Mouse (Mus musculus): Measurements from ENCODE around the gene Gstp2. TPM values are rescaled to one million over a fixed set of nuclear protein-coding genes. Genes with fewer than 3 reads are reported as not detected.
"Not testable (repeated sequence)": the region's sequence is repeated elsewhere in the genome, so short reads cannot be mapped to it uniquely, and the experiment has no call there.

The Gstp2 gene
- polyA plus RNA-seq, 1 experiment from 2014 or later = 35.8 TPM

DNA sequence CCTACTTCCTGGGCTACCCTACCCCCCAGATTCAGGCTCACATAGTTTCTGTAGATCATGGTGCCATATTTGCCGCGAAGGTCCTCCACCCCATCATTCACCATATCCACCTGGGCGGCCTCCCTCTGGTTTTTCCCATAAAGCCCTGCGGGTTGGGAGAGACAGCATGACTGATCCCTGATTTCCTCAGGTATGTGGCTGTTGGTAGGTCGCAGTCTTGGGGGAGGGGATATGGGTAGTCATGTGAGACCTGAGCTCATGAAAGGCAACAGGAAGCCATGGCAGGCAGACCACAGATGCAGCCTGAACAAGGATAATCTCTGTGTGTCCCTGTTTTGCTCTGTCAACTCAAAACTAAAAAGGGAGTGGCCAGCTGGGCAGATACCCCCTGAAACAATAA, 4.9 kb downstream of the Gstp2 start:
- not testable (repeated sequence) for H3K36me3 ChIP-seq; H3K27me3 ChIP-seq (replicated peaks); ATAC-seq; H3K4me2 ChIP-seq (replicated peaks); H3K4me3 ChIP-seq (replicated peaks); H3K9me3 ChIP-seq; H3K9ac ChIP-seq; H3K27ac ChIP-seq
- 90% methylated on average over 5 of the region's 5 CpGs for WGBS
- H3K4me1 ChIP-seq (replicated peaks) = peaks cover 19% of the 10 kb centered on the region

DNA sequence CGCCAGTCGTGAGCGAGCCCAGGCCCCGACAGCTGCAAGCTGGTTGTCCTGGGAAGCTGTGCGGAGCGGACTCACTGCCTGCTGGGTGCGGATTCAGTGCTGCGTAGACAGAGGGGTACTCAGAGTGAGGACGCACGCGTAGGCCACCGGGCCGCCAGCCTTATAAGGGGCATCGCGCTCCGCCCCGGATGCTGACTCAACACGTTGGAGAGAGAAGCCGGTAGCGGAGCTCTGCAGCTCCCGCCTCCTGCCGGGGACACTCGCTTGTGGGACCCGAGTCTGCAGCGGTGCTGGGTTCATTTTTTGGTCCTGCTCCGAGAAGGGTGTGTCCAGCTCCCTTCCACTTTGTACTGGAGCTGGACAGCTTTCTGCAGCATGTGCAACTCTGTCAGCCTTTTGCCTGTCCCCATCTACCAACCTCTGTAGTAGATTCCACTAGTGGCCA, 8.0 kb downstream of the Gstp2 start, which contains the start of gene Gstp1:
Gstp1 (minus strand) TSS at position 198 of the 445 bp plus-strand sequence.
- WGBS = under 1% methylated on average over 26 of the region's 26 CpGs
- no peaks in the 10 kb centered on the region for H3K9me3 ChIP-seq
- ATAC-seq = peak; percentile 81
- H3K4me2 ChIP-seq (replicated peaks) = peak within 1 kb of the TSS; percentile 80
- peaks cover 23% of the 10 kb centered on the region for H3K4me1 ChIP-seq (replicated peaks)
- peak within 1 kb of the TSS; percentile 84 for H3K9ac ChIP-seq
- no peaks in the 10 kb centered on the region for H3K27me3 ChIP-seq (replicated peaks)
- peak within 1 kb of the TSS; percentile 89 for H3K27ac ChIP-seq
- no peaks in the 10 kb centered on the region for H3K36me3 ChIP-seq
- peak within 1 kb of the TSS; percentile 76 for H3K4me3 ChIP-seq (replicated peaks)

DNA sequence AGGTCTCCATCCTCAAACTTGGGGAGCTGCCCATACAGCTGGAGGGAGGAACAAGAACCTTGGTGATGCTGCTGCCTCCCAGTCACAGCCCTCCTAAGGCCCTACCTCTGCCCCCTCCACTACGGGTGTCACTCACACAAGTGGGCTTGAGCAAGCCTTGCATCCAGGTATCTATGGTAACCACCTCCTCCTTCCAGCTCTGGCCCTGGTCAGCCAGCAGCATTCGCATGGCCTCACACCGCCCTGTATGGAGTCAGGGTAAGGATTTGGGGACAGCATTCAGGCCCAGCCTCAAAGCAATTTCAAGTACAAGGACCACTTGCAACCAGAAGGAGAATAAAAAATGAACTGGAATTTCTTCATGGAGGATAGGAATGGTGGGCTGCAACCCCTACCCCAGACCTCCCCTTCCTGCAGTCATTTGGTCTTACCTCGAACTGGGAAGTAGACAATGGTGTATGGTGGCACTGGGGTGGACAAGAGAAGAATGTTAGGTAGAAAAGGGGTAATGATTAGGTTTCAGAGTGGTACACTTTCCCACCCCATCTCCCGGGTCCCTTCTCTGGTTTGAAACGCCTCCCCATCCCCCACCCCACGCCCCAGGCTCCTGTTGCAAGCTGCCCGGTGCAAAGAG, 8.6 kb downstream of the Gstp2 start:
- Histone ChIP-seq H3K4me2 (replicated peaks) (peak overlapping the region; percentile 80), H3K9ac (peak overlapping the region; percentile 84), H3K27ac (peak overlapping the region; percentile 89), H3K4me1 (replicated peaks) (peaks cover 23% of the 10 kb centered on the region), H3K4me3 (replicated peaks) (peak overlapping the region; percentile 76)
- H3K36me3 ChIP-seq; H3K9me3 ChIP-seq; ATAC-seq; H3K27me3 ChIP-seq (replicated peaks): not testable (repeated sequence)
- 25% methylated on average over 7 of the region's 8 CpGs for WGBS

DNA sequence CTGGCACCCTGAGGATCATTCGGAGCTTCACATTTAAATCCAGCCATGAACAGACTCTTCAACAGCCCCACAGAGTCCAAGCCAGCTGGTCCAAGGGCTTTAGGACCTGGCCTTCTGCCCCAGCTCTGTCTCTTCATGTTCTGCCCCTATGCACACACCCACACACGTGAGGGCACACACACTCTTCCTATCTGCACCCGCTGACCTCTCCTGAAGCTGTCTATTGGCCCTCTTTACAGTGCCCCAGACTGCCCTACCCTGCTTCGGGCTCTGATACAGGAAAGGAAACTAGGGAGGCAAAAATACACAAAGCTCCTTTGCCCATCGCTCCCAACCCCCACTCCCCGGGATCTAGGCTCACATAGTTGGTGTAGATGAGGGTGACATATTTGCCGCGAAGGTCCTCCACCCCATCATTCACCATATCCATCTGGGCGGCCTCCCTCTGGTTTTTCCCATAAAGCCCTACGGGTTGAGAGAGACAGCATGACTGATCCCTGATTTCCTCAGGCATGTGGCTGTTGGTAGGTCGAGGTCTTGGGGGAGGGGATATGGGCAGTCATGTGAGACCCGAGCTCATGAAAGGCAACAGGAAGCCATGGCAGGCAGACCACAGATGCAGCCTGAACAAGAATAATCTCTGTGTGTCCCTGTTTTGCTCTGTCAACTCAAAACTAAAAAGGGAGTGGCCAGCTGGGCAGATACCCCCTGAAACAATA, 9.3 kb downstream of the Gstp2 start:
- no peaks in the 10 kb centered on the region for H3K9me3 ChIP-seq
- WGBS = 61% methylated on average over 12 of the region's 12 CpGs
- no peaks in the 10 kb centered on the region for H3K27me3 ChIP-seq (replicated peaks)
- peak overlapping the region; percentile 52 for H3K4me2 ChIP-seq (replicated peaks)
- H3K36me3 ChIP-seq = no peaks in the 10 kb centered on the region
- peak overlapping the region; percentile 12 for H3K4me3 ChIP-seq (replicated peaks)
- ATAC-seq = peak; percentile 68
- H3K9ac ChIP-seq = no peak overlapping the region
- H3K27ac ChIP-seq = peak overlapping the region; percentile 36; the same call in 1 of the 2 replicates
- H3K4me1 ChIP-seq (replicated peaks) = peaks cover 23% of the 10 kb centered on the region

DNA sequence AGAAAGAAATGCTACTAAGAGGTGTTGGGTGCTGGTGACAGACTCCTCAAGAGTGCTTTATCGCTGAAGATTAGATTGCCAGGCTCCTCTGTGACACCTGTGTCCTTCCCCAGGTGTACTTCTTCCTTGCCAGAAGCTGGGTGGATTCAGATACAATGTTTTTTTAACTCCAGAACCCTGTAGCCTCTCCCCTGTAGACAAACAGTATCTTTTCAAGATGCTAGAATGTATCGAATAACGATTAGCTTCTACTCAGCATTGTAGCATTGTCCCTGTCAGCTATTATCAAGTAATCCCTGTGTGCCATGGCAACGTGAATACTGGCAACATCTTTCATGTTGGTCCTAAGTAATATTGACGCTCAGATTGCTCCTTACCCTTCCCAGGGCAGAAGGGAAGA, 12.1 kb downstream of the Gstp2 start:
- 47% methylated on average over 5 of the region's 5 CpGs for whole genome bisulfite sequencing
- no peaks in the 10 kb centered on the region for H3K27me3 ChIP-seq (replicated peaks)
- ATAC-seq = peak; percentile 41; the same call in 1 of the 2 replicates
- H3K9me3 ChIP-seq = no peaks in the 10 kb centered on the region
- peak overlapping the region; percentile 54 for H3K27ac ChIP-seq
- H3K4me3 ChIP-seq (replicated peaks) = no peak overlapping the region
- H3K4me1 ChIP-seq (replicated peaks) = peaks cover 23% of the 10 kb centered on the region
- no peak overlapping the region for H3K9ac ChIP-seq
- H3K4me2 ChIP-seq (replicated peaks) = peak overlapping the region; percentile 19; the same call in 1 of the 2 replicates
- H3K36me3 ChIP-seq = no peaks in the 10 kb centered on the region

DNA sequence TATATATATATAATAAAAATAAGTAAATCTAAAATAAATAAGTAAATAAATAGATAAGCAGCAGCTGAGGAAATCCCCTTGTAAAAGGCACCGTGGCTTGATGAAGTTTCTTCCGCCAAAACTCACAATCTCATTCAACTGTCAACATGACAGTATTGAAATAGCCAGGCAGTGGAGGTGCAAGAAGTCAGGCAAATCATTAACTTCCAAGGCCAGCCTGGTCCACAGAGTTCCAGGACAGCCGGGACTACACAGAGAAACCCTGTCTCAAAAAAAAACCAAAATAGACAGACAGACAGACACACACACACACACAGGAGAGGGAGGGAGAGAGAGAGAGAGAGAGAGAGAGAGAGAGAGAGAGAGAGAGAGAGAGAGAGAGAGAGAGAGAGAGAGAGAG, 12.5 kb downstream of the Gstp2 start:
- Histone ChIP-seq H3K36me3 (no peaks in the 10 kb centered on the region), H3K27ac (peak overlapping the region; percentile 54; the same call in 1 of the 2 replicates), H3K4me2 (replicated peaks) (peak overlapping the region; percentile 19; the same call in 1 of the 2 replicates), H3K4me3 (replicated peaks) (no peak overlapping the region), H3K27me3 (replicated peaks) (no peaks in the 10 kb centered on the region), H3K4me1 (replicated peaks) (peaks cover 23% of the 10 kb centered on the region), H3K9ac (no peak overlapping the region), H3K9me3 (no peaks in the 10 kb centered on the region)
- WGBS = 67% methylated on average over 3 of the region's 3 CpGs
- ATAC-seq = peak; percentile 63

DNA sequence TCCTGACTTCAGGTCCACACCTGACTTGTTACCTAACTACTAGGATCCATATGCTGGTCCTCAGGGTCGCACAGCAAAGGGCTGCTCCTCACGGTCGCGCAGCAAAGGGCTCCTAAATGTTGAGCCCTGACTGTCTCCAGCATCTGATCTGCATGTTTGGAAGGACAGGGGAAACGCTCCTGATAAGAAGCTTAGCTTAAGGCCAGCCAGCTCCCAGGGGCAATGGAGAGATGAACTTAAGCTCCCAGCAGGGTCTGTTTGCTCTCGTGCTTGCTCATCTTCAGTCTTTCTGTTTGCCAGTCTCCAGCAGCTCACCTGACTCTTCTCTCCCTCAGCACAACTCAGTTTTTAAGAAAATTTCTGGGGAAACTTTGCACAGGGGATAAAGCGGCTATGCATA, 13.2 kb downstream of the Gstp2 start:
- Histone ChIP-seq H3K9me3 (no peaks in the 10 kb centered on the region), H3K4me3 (replicated peaks) (no peak overlapping the region), H3K27ac (peak overlapping the region; percentile 29; the same call in 1 of the 2 replicates), H3K9ac (no peak overlapping the region), H3K4me1 (replicated peaks) (peaks cover 19% of the 10 kb centered on the region), H3K36me3 (no peaks in the 10 kb centered on the region), H3K27me3 (replicated peaks) (no peaks in the 10 kb centered on the region), H3K4me2 (replicated peaks) (no peak overlapping the region)
- WGBS = 58% methylated on average over 7 of the region's 7 CpGs
- ATAC-seq = no peak

DNA sequence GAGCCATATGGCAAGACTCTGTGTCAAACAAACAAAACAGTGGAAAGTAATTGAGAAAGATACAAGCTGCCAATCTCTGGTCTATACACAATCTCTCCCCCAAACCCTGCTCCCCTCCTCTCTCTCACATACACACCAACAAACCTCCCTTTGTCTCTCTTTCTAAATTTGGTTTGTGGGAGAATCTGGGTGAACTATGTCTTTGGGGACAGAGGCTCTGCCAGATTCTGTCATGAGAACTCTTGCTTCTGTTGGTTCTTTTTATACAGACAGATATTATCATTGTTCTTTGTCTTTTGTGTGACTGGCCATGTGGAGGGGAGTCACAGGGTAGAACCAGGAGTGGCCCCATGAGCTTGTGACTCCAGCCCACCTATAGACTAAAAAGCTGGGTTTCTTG, 18.2 kb downstream of the Gstp2 start:
- Histone ChIP-seq H3K9me3 (no peaks in the 10 kb centered on the region), H3K9ac (no peak overlapping the region), H3K4me3 (replicated peaks) (no peak overlapping the region), H3K27ac (no peak overlapping the region), H3K27me3 (replicated peaks) (no peaks in the 10 kb centered on the region), H3K36me3 (no peaks in the 10 kb centered on the region), H3K4me1 (replicated peaks) (no peaks in the 10 kb centered on the region), H3K4me2 (replicated peaks) (no peak overlapping the region)
- ATAC-seq = no peak

DNA sequence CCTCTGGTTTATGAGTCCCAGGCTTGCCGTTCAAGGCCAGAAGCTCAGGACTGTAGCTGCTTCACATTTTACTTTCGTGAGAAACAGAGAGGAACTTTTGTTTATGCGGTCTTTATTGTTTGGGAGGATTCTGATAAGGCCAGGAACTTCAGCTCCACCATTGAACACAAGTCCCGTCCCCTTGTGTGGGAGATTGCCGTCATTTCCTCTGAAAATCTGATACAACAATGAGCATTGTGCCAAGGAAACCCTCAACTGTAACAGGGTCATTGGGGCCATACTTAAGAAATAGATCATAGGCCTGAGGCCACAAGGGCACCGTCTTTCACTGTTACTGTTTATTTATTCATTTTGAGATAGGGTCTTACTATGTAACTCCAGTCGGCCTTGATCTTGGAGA, 22.6 kb downstream of the Gstp2 start:
- Histone ChIP-seq H3K4me1 (replicated peaks) (peaks cover 3% of the 10 kb centered on the region; the same call in 1 of the 2 replicates), H3K27ac (no peak overlapping the region), H3K27me3 (replicated peaks) (no peaks in the 10 kb centered on the region), H3K9me3 (no peaks in the 10 kb centered on the region), H3K36me3 (no peaks in the 10 kb centered on the region), H3K9ac (no peak overlapping the region), H3K4me2 (replicated peaks) (no peak overlapping the region), H3K4me3 (replicated peaks) (no peak overlapping the region)
- ATAC-seq = no peak
- 65% methylated on average over 7 of the region's 7 CpGs for WGBS

DNA sequence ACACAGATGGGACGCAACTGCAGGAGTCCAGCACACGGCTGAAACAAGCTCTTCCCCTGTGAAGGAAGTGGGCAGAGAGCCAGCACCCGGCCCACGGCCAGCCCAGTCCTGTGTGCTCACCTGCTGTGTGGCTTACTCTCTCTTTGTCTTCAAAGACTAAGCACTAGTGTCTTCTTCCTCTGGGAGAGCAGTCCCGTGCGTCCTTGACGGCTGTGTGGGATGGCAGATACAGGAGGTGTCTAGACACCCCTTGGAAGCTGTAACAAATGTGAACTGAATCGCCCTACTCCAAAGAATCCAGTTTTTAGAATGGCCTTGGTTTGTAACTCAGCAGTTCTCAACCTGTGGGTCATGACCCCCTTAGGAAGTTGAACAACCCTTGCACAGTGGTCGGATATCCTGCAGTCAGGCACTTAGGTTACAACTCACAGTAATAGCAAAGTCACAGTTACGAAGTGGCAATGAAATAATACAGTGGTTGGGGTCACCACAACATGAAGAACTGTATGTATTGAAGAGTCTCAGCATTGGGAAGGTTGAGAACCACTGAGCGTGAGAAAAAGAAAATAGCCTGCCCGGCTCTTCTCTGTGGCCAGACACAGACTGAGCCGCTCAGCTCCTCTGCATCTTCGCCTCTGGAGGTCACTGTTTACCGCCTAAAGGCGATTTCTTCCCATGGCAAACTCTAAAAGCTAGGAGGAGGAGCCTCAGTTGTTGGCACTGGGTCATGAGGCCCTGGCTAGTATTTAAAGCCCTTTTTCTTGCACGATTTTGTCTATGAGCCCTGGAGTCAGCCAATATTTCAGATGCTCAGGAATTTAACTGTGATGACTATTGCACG, 26.9 kb downstream of the Gstp2 start:
- no peaks in the 10 kb centered on the region for H3K27me3 ChIP-seq (replicated peaks)
- H3K4me2 ChIP-seq (replicated peaks) = peak overlapping the region; percentile 2; the same call in 1 of the 2 replicates
- no peak overlapping the region for H3K4me3 ChIP-seq (replicated peaks)
- H3K9ac ChIP-seq = no peak overlapping the region
- H3K4me1 ChIP-seq (replicated peaks) = peaks cover 3% of the 10 kb centered on the region; the same call in 1 of the 2 replicates
- no peaks in the 10 kb centered on the region for H3K36me3 ChIP-seq
- WGBS = 31% methylated on average over 18 of the region's 18 CpGs
- no peak overlapping the region for H3K27ac ChIP-seq
- ATAC-seq = peak; percentile 94
- H3K9me3 ChIP-seq = no peaks in the 10 kb centered on the region

DNA sequence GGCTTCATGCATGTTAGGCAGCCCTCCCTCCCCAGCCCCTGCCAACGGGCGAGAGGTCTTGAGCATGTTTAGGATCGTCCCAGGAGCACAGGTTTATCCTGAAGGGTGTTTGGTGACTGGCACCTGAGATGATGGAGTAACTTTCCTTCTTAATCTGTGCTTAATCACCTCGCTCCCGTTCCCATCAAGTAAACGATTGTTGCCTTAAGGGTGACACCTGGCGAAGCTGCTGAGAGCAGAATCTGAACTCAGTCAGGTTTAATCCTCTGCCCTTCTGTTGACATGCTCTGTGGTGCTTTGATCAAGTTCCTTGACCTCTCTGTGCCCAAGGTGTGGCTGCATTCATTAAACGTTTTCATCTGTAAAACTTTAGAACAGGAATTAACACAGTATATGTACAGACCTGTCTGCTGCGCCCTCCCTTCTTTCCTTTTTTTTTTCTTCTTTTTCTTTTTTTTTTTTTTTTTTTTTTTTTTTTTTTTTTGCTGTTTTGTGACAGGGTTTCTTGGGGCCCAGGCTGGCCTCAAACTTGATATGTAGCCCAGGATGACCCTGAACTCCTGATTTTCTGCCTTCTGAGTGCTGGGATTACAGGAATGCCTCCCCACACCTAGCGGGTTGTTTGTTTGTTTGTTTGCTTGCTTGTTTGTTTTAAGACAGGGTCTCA, 27.8 kb downstream of the Gstp2 start:
- WGBS = 66% methylated on average over 10 of the region's 10 CpGs
- H3K4me2 ChIP-seq (replicated peaks) = no peak overlapping the region
- no peaks in the 10 kb centered on the region for H3K36me3 ChIP-seq
- H3K27me3 ChIP-seq (replicated peaks) = no peaks in the 10 kb centered on the region
- peaks cover 3% of the 10 kb centered on the region; the same call in 1 of the 2 replicates for H3K4me1 ChIP-seq (replicated peaks)
- no peak overlapping the region for H3K27ac ChIP-seq
- no peak overlapping the region for H3K9ac ChIP-seq
- no peak for ATAC-seq
- no peak overlapping the region for H3K4me3 ChIP-seq (replicated peaks)
- no peaks in the 10 kb centered on the region for H3K9me3 ChIP-seq
